Comparison of ENCODE assay signal across 8 mouse cellular contexts in genomic region chr5:34550251-34550650, GRCm38 (mm10). TPM values are rescaled to one million over a fixed set of nuclear protein-coding genes. Genes with fewer than 3 reads are reported as not detected.
DNase-seq lines count a peak whose midpoint lies in the region; ATAC-seq lines count a peak whose summit lies in the region.

No protein-coding gene starts in this region.

- peaks cover 13% of the 10 kb centered on the region; the same call in 1 of the 2 replicates for H3K36me3 ChIP-seq in liver, embryonic 11.5 days (ENCODE audit: control insufficient read depth, insufficient read depth, low read length)
- H3K36me3 ChIP-seq in embryonic facial prominence, embryonic 15.5 days, result peaks cover 28% of the 10 kb centered on the region
- H3K36me3 ChIP-seq in intestine, embryonic 16.5 days (ENCODE audit: control insufficient read depth, insufficient read depth, low read length), result peaks cover 12% of the 10 kb centered on the region; the same call in 1 of the 2 replicates
- H3K36me3 ChIP-seq in neural tube, embryonic 12.5 days, result peaks cover 26% of the 10 kb centered on the region

- H3K27me3 ChIP-seq in liver, embryonic 11.5 days (replicated peaks; ENCODE audit: control insufficient read depth, insufficient read depth, low read length), result no peaks in the 10 kb centered on the region
- no peaks in the 10 kb centered on the region for H3K27me3 ChIP-seq in embryonic facial prominence, embryonic 15.5 days
- H3K27me3 ChIP-seq in intestine, embryonic 16.5 days (replicated peaks; ENCODE audit: control insufficient read depth, insufficient read depth, low read length), result no peaks in the 10 kb centered on the region
- H3K27me3 ChIP-seq in neural tube, embryonic 12.5 days (replicated peaks), result no peaks in the 10 kb centered on the region

- peak overlapping the region; percentile 94 for H3K9ac ChIP-seq in liver, embryonic 11.5 days (ENCODE audit: low read depth, low read length)
- peak overlapping the region; percentile 13; the same call in 1 of the 2 replicates for H3K9ac ChIP-seq in embryonic facial prominence, embryonic 15.5 days
- H3K9ac ChIP-seq in intestine, embryonic 16.5 days (ENCODE audit: low read depth, low read length), result peak overlapping the region; percentile 95
- peak overlapping the region; percentile 93 for H3K9ac ChIP-seq in neural tube, embryonic 12.5 days

- H3K9me3 ChIP-seq in liver, embryonic 11.5 days (ENCODE audit: control insufficient read depth, low read length), result no peaks in the 10 kb centered on the region
- no peaks in the 10 kb centered on the region for H3K9me3 ChIP-seq in embryonic facial prominence, embryonic 15.5 days (replicated peaks)
- H3K9me3 ChIP-seq in intestine, embryonic 16.5 days (ENCODE audit: control insufficient read depth, low read length), result no peaks in the 10 kb centered on the region
- H3K9me3 ChIP-seq in neural tube, embryonic 12.5 days, result no peaks in the 10 kb centered on the region

- H3K4me3 ChIP-seq in liver, embryonic 11.5 days (ENCODE audit: low read depth, low read length), result peak overlapping the region; percentile 88
- H3K4me3 ChIP-seq in embryonic facial prominence, embryonic 15.5 days (replicated peaks), result peak overlapping the region; percentile 66
- H3K4me3 ChIP-seq in intestine, embryonic 16.5 days (ENCODE audit: low read length), result peak overlapping the region; percentile 95
- peak overlapping the region; percentile 84 for H3K4me3 ChIP-seq in neural tube, embryonic 12.5 days

- no peak overlapping the region for H3K27ac ChIP-seq in liver, embryonic 11.5 days (ENCODE audit: low read depth, low read length)
- H3K27ac ChIP-seq in embryonic facial prominence, embryonic 15.5 days (replicated peaks), result no peak overlapping the region
- H3K27ac ChIP-seq in intestine, embryonic 16.5 days (ENCODE audit: low read length), result no peak overlapping the region
- no peak overlapping the region for H3K27ac ChIP-seq in neural tube, embryonic 12.5 days

- peaks cover 11% of the 10 kb centered on the region for H3K4me1 ChIP-seq in liver, embryonic 11.5 days (replicated peaks; ENCODE audit: control insufficient read depth, insufficient read depth, low read length)
- H3K4me1 ChIP-seq in embryonic facial prominence, embryonic 15.5 days, result peaks cover 15% of the 10 kb centered on the region
- peaks cover 10% of the 10 kb centered on the region; the same call in 1 of the 2 replicates for H3K4me1 ChIP-seq in intestine, embryonic 16.5 days (ENCODE audit: control insufficient read depth, insufficient read depth, low read length)
- H3K4me1 ChIP-seq in neural tube, embryonic 12.5 days, result peaks cover 16% of the 10 kb centered on the region

- 38% methylated on average over 6 of the region's 6 CpGs for WGBS in liver, embryonic 11.5 days
- WGBS in embryonic facial prominence, embryonic 15.5 days, result 7% methylated on average over 6 of the region's 6 CpGs
- WGBS in intestine, embryonic 16.5 days, result 18% methylated on average over 6 of the region's 6 CpGs
- WGBS in neural tube, embryonic 12.5 days, result 22% methylated on average over 6 of the region's 6 CpGs

- H3K4me2 ChIP-seq in liver, embryonic 11.5 days, result peak overlapping the region; percentile 95
- H3K4me2 ChIP-seq in embryonic facial prominence, embryonic 15.5 days (replicated peaks), result peak overlapping the region; percentile 79
- peak overlapping the region; percentile 82 for H3K4me2 ChIP-seq in intestine, embryonic 16.5 days (ENCODE audit: low read depth, low read length)
- peak overlapping the region; percentile 66 for H3K4me2 ChIP-seq in neural tube, embryonic 12.5 days (replicated peaks)

- no peak for DNase-seq in liver, embryonic 11.5 days (ENCODE audit: low spot score)
- no peak for DNase-seq in liver
- DNase-seq in right cerebral cortex, postnatal 14 days, result no peak
- no peak for DNase-seq in urinary bladder, postnatal 10 days (ENCODE audit: low spot score)
- no peak for DNase-seq in kidney, postnatal 10 days

- no peak for ATAC-seq in liver, embryonic 11.5 days (replicated peaks; ENCODE audit: low FRiP score)
- no peak for ATAC-seq in embryonic facial prominence, embryonic 15.5 days (ENCODE audit: insufficient number of reproducible peaks, low FRiP score, low TSS enrichment, low read depth)
- no peak for ATAC-seq in intestine, embryonic 16.5 days
- ATAC-seq in neural tube, embryonic 12.5 days (ENCODE audit: low FRiP score, low read depth), result no peak

RNA-seq across cellular contexts. Expression of gene Add1, which starts 23.2 kb away (rescaled TPM):
- polyA plus RNA-seq in liver, embryonic 11.5 days (2014; fragmentation: Nextera tagmentation; extraction: Ambion mirVana), result 170 and 186 TPM in 2 replicates
- 186 and 190 TPM in 2 replicates for polyA plus RNA-seq in embryonic facial prominence, embryonic 15.5 days (2015; fragmentation: Nextera tagmentation; extraction: Ambion mirVana)
- 138 and 143 TPM in 2 replicates for polyA plus RNA-seq in intestine, embryonic 16.5 days (2015; fragmentation: Nextera tagmentation; extraction: Ambion mirVana)
- polyA plus RNA-seq in neural tube, embryonic 12.5 days (2016; fragmentation: Nextera tagmentation; extraction: Ambion mirVana), result 200 and 218 TPM in 2 replicates

RNA-seq across cellular contexts. Expression of gene Sh3bp2, which starts 24.6 kb away (rescaled TPM):
- 5.2 and 8.4 TPM in 2 replicates for polyA plus RNA-seq in liver, embryonic 11.5 days (2014; fragmentation: Nextera tagmentation; extraction: Ambion mirVana)
- 8.2 and 8.3 TPM in 2 replicates for polyA plus RNA-seq in embryonic facial prominence, embryonic 15.5 days (2015; fragmentation: Nextera tagmentation; extraction: Ambion mirVana)
- 3.4 and 3.7 TPM in 2 replicates for polyA plus RNA-seq in intestine, embryonic 16.5 days (2015; fragmentation: Nextera tagmentation; extraction: Ambion mirVana)
- 15.8 and 17.9 TPM in 2 replicates for polyA plus RNA-seq in neural tube, embryonic 12.5 days (2016; fragmentation: Nextera tagmentation; extraction: Ambion mirVana)

RNA-seq across cellular contexts. Expression of gene Tnip2, which starts 36.5 kb away (rescaled TPM):
- polyA plus RNA-seq in liver, embryonic 11.5 days (2014; fragmentation: Nextera tagmentation; extraction: Ambion mirVana), result 12.3 and 12.8 TPM in 2 replicates
- polyA plus RNA-seq in embryonic facial prominence, embryonic 15.5 days (2015; fragmentation: Nextera tagmentation; extraction: Ambion mirVana), result 29.1 and 34.4 TPM in 2 replicates
- 15.8 and 17.1 TPM in 2 replicates for polyA plus RNA-seq in intestine, embryonic 16.5 days (2015; fragmentation: Nextera tagmentation; extraction: Ambion mirVana)
- polyA plus RNA-seq in neural tube, embryonic 12.5 days (2016; fragmentation: Nextera tagmentation; extraction: Ambion mirVana), result 8.5 and 9.3 TPM in 2 replicates

Comparison
In these comparisons a context has a peak if more than half of its experiments do, and no peak if none do; other contexts are left out.
1. H3K9ac ChIP-seq: peak in every context shown above with its lines; median percentile 95 in intestine, embryonic 16.5 days; 94 in liver, embryonic 11.5 days; 93 in neural tube, embryonic 12.5 days; 13 in embryonic facial prominence, embryonic 15.5 days.